Mouse (Mus musculus): Measurements from ENCODE around the gene S1pr5. TPM values are rescaled to one million over a fixed set of nuclear protein-coding genes. Genes with fewer than 3 reads are reported as not detected.

The S1pr5 gene
- polyA plus RNA-seq, 1 experiment from 2014 or later = 4.1 TPM

GRCm38 (mm10) chr9:21194787-21195493, 53.3 kb downstream of the S1pr5 start:
- H3K27me3 ChIP-seq = no peaks in the 10 kb centered on the region
- no peak overlapping the region for H3K9ac ChIP-seq
- H3K27ac ChIP-seq (replicated peaks) = no peak overlapping the region
- WGBS = 75% methylated on average over 4 of the region's 4 CpGs
- H3K4me2 ChIP-seq = no peak overlapping the region
- peaks cover 26% of the 10 kb centered on the region for H3K4me1 ChIP-seq (replicated peaks)
- no peaks in the 10 kb centered on the region for H3K9me3 ChIP-seq
- no peak for ATAC-seq (ENCODE audit: low FRiP score, low read depth)
- no peak overlapping the region for H3K4me3 ChIP-seq
- H3K36me3 ChIP-seq = no peaks in the 10 kb centered on the region

- WGBS = 90% methylated on average over 3 of the region's 3 CpGs
- H3K9me3 ChIP-seq = no peaks in the 10 kb centered on the region
- H3K4me3 ChIP-seq = no peak overlapping the region
- H3K4me1 ChIP-seq (replicated peaks) = peaks cover 23% of the 10 kb centered on the region
- ATAC-seq (ENCODE audit: low FRiP score, low read depth) = no peak
- no peaks in the 10 kb centered on the region for H3K36me3 ChIP-seq
- no peak overlapping the region for H3K27ac ChIP-seq (replicated peaks)
- H3K4me2 ChIP-seq = no peak overlapping the region
- H3K27me3 ChIP-seq = no peaks in the 10 kb centered on the region
- H3K9ac ChIP-seq = no peak overlapping the region
These were observed 54.5 kb downstream of the S1pr5 start for GRCm38 (mm10) chr9:21193786-21194185.

Other genes with a start within 250 kb of the S1pr5 start
- 109 and 114 TPM in 2 replicates for gene Mrpl4, start 245.7 kb downstream of the S1pr5 start, polyA plus RNA-seq (2015; fragmentation: Nextera tagmentation; extraction: Ambion mirVana)
- gene Icam1, start 232.5 kb downstream of the S1pr5 start, polyA plus RNA-seq (2015; fragmentation: Nextera tagmentation; extraction: Ambion mirVana) = 3.4 and 3.9 TPM in 2 replicates
- not detected in 2 replicates for gene Icam4, start 219.1 kb downstream of the S1pr5 start, polyA plus RNA-seq (2015; fragmentation: Nextera tagmentation; extraction: Ambion mirVana)
- gene Icam5, start 216.4 kb downstream of the S1pr5 start, polyA plus RNA-seq (2015; fragmentation: Nextera tagmentation; extraction: Ambion mirVana) = 1.7 and 2.6 TPM in 2 replicates
- gene Zglp1, start 181.3 kb downstream of the S1pr5 start, polyA plus RNA-seq (2015; fragmentation: Nextera tagmentation; extraction: Ambion mirVana) = 0.58 and 3.0 TPM in 2 replicates
- gene Gm49373, start 175.3 kb downstream of the S1pr5 start, polyA plus RNA-seq (2015; fragmentation: Nextera tagmentation; extraction: Ambion mirVana) = 1.7 and 2.8 TPM in 2 replicates
- gene Fdx1l, start 174.8 kb downstream of the S1pr5 start, polyA plus RNA-seq (2015; fragmentation: Nextera tagmentation; extraction: Ambion mirVana) = 71.0 and 74.1 TPM in 2 replicates
- gene Gm38431, start 156.4 kb downstream of the S1pr5 start, polyA plus RNA-seq (2015; fragmentation: Nextera tagmentation; extraction: Ambion mirVana) = 1.3 and 3.1 TPM in 2 replicates
- 31.7 and 37.8 TPM in 2 replicates for gene Raver1, start 156.4 kb downstream of the S1pr5 start, polyA plus RNA-seq (2015; fragmentation: Nextera tagmentation; extraction: Ambion mirVana)
- gene Tyk2, start 117.2 kb downstream of the S1pr5 start, polyA plus RNA-seq (2015; fragmentation: Nextera tagmentation; extraction: Ambion mirVana) = 11.3 and 11.7 TPM in 2 replicates
- 211 TPM in 2 replicates for gene Cdc37, start 98.5 kb downstream of the S1pr5 start, polyA plus RNA-seq (2015; fragmentation: Nextera tagmentation; extraction: Ambion mirVana)
- gene Pde4a, start 82.7 kb downstream of the S1pr5 start, polyA plus RNA-seq (2015; fragmentation: Nextera tagmentation; extraction: Ambion mirVana) = 36.5 and 41.0 TPM in 2 replicates
- 66.7 and 68.2 TPM in 2 replicates for gene Keap1, start 9.1 kb downstream of the S1pr5 start, polyA plus RNA-seq (2015; fragmentation: Nextera tagmentation; extraction: Ambion mirVana)
- gene Atg4d, start 16.9 kb upstream of the S1pr5 start, polyA plus RNA-seq (2015; fragmentation: Nextera tagmentation; extraction: Ambion mirVana) = 47.6 and 53.7 TPM in 2 replicates
- gene Kri1, start 39.5 kb upstream of the S1pr5 start, polyA plus RNA-seq (2015; fragmentation: Nextera tagmentation; extraction: Ambion mirVana) = 14.9 and 15.7 TPM in 2 replicates
- gene Cdkn2d, start 43.0 kb upstream of the S1pr5 start, polyA plus RNA-seq (2015; fragmentation: Nextera tagmentation; extraction: Ambion mirVana) = 108 and 111 TPM in 2 replicates
- gene Ap1m2, start 63.9 kb upstream of the S1pr5 start, polyA plus RNA-seq (2015; fragmentation: Nextera tagmentation; extraction: Ambion mirVana) = 2.7 and 3.1 TPM in 2 replicates
- gene Slc44a2, start 72.3 kb upstream of the S1pr5 start, polyA plus RNA-seq (2015; fragmentation: Nextera tagmentation; extraction: Ambion mirVana) = 64.5 and 73.4 TPM in 2 replicates
- 209 and 215 TPM in 2 replicates for gene Ilf3, start 119.4 kb upstream of the S1pr5 start, polyA plus RNA-seq (2015; fragmentation: Nextera tagmentation; extraction: Ambion mirVana)
- 53.2 and 55.8 TPM in 2 replicates for gene Qtrt1, start 163.4 kb upstream of the S1pr5 start, polyA plus RNA-seq (2015; fragmentation: Nextera tagmentation; extraction: Ambion mirVana)
- gene Dnm2, start 176.5 kb upstream of the S1pr5 start, polyA plus RNA-seq (2015; fragmentation: Nextera tagmentation; extraction: Ambion mirVana) = 65.0 and 73.1 TPM in 2 replicates